Mouse (Mus musculus) liver, adult 2 months (tissue): ENCODE results near the gene Ear1. TPM values are rescaled to one million over a fixed set of nuclear protein-coding genes. Genes with fewer than 3 reads are reported as not detected.

Experiments used
- polyA plus RNA-seq: library from polyadenylated mRNA; depleted of rRNA; stranded (reverse); fragments of >200 nt; gene quantifications from 2 replicates; pipeline ENCODE4 v1.2.3, GENCODE M21; 2012; rRNA removed
- total RNA-seq: library from RNA; depleted of rRNA; stranded (reverse); fragments of >200 nt; gene quantifications from 2 replicates; pipeline ENCODE4 v1.2.3, GENCODE M21; 2014; rRNA removed

Ear1 gene
- total and polyA plus RNA-seq, 2 experiments: 0.17 TPM; not detected in 1

Other genes with a start within 250 kb of the Ear1 start
- not detected in 2 replicates for gene Gm8165, start 198.3 kb downstream of the Ear1 start, total RNA-seq
- gene Gm8165, start 198.3 kb downstream of the Ear1 start, polyA plus RNA-seq: not detected in 2 replicates
- gene Gm7324, start 177.7 kb downstream of the Ear1 start, total RNA-seq: 0.09 and 0.13 TPM in 2 replicates
- gene Gm7324, start 177.7 kb downstream of the Ear1 start, polyA plus RNA-seq: not detected in 2 replicates
- not detected in 2 replicates for gene Gm16506, start 148.0 kb downstream of the Ear1 start, total RNA-seq
- not detected in 2 replicates for gene Gm16506, start 148.0 kb downstream of the Ear1 start, polyA plus RNA-seq
- gene Gm6526, start 127.7 kb downstream of the Ear1 start, total RNA-seq: not detected in 2 replicates
- not detected in 2 replicates for gene Gm6526, start 127.7 kb downstream of the Ear1 start, polyA plus RNA-seq
- gene Gm8180, start 90.8 kb downstream of the Ear1 start, total RNA-seq: not detected in 2 replicates
- gene Gm8180, start 90.8 kb downstream of the Ear1 start, polyA plus RNA-seq: not detected in 2 replicates
- not detected in 2 replicates for gene Ear10, start 48.0 kb upstream of the Ear1 start, total RNA-seq
- not detected in 2 replicates for gene Ear10, start 48.0 kb upstream of the Ear1 start, polyA plus RNA-seq
- 0.28 and 0.34 TPM in 2 replicates for gene Gm8113, start 49.9 kb upstream of the Ear1 start, total RNA-seq
- 0.11 and 0.21 TPM in 2 replicates for gene Gm8113, start 49.9 kb upstream of the Ear1 start, polyA plus RNA-seq
- gene Ang5, start 81.6 kb upstream of the Ear1 start, total RNA-seq: not detected in 2 replicates
- not detected in 2 replicates for gene Ang5, start 81.6 kb upstream of the Ear1 start, polyA plus RNA-seq
- gene Ang6, start 126.8 kb upstream of the Ear1 start, total RNA-seq: not detected in 2 replicates
- not detected in 2 replicates for gene Ang6, start 126.8 kb upstream of the Ear1 start, polyA plus RNA-seq
- gene Ear2, start 227.1 kb upstream of the Ear1 start, total RNA-seq: 7.0 and 9.2 TPM in 2 replicates
- 4.1 and 11.5 TPM in 2 replicates for gene Ear2, start 227.1 kb upstream of the Ear1 start, polyA plus RNA-seq
- gene Gm3327, start 248.3 kb upstream of the Ear1 start, total RNA-seq: not detected in 2 replicates
- not detected in 2 replicates for gene Gm3327, start 248.3 kb upstream of the Ear1 start, polyA plus RNA-seq